Mouse (Mus musculus) myocyte (in vitro differentiated cells): Measurements from ENCODE around the gene Gm4858. TPM values are rescaled to one million over a fixed set of nuclear protein-coding genes. Genes with fewer than 3 reads are reported as not detected.
"Not testable (repeated sequence)": the region's sequence is repeated elsewhere in the genome, so short reads cannot be mapped to it uniquely, and the experiment has no call there.

Experiments used
- H3K27me3 ChIP-seq: one replicate; pipeline ENCODE4 v1.6.1; 2011; ENCODE audit not compliant: control insufficient read depth, insufficient read depth, insufficient read length
- H3K36me3 ChIP-seq: one replicate; pipeline ENCODE4 v1.6.1; 2011; ENCODE audit not compliant: control insufficient read depth, insufficient read depth
- H3K4me2 ChIP-seq: one replicate; pipeline ENCODE4 v1.6.1; 2011; ENCODE audit warnings: low read depth, control low read depth
- H3K4me3 ChIP-seq: one replicate; pipeline ENCODE4 v1.5.1; 2011; ENCODE audit warnings: mild to moderate bottlenecking, control low read depth, moderate library complexity
- H3K79me2 ChIP-seq: one replicate; pipeline ENCODE4 v1.6.1; 2011; ENCODE audit not compliant: control insufficient read depth, insufficient read depth
- H3ac ChIP-seq: one replicate; pipeline ENCODE4 v1.6.1; 2011; ENCODE audit not compliant: control insufficient read depth, insufficient read length
- CEBPB ChIP-seq: IDR thresholded peaks from 2 replicates; pipeline ENCODE4 v1.6.1; 2011; ENCODE audit warnings: mild to moderate bottlenecking, moderate library complexity; ENCODE audit not compliant: poor library complexity, insufficient read depth, severe bottlenecking
- E2F4 ChIP-seq: IDR thresholded peaks from one replicate; pipeline ENCODE4 v1.6.1; 2011; ENCODE audit warnings: mild to moderate bottlenecking, control low read depth, moderate library complexity; ENCODE audit not compliant: insufficient read depth
- MAX ChIP-seq: IDR thresholded peaks from one replicate; pipeline ENCODE4 v1.6.1; 2011; ENCODE audit warnings: low read depth, mild to moderate bottlenecking, control low read depth
- MYOD1 ChIP-seq, 3 experiments: IDR thresholded peaks; one replicate each; pipeline ENCODE4 v1.6.1; 2011; ENCODE audit warnings: control low read depth in 2 of 3, low read depth in 2 of 3, mild to moderate bottlenecking in 2 of 3, moderate library complexity in 1 of 3; ENCODE audit not compliant: insufficient read length in 2 of 3, control insufficient read depth in 1 of 3
- MYOG ChIP-seq, 3 experiments: IDR thresholded peaks; one replicate each; pipeline ENCODE4 v1.6.1; 2011; ENCODE audit warnings: control low read depth in 2 of 3, low read depth in 2 of 3, mild to moderate bottlenecking in 2 of 3; ENCODE audit not compliant: insufficient read length in 2 of 3, control insufficient read depth in 1 of 3, insufficient read depth in 1 of 3
- POLR2A ChIP-seq: IDR thresholded peaks from one replicate; pipeline ENCODE4 v1.6.1; 2011; ENCODE audit warnings: low read depth, mild to moderate bottlenecking, control low read depth, moderate library complexity; ENCODE audit not compliant: insufficient read length
- POLR2AphosphoS2 ChIP-seq: IDR thresholded peaks from one replicate; pipeline ENCODE4 v1.6.1; 2011; ENCODE audit warnings: low read depth, control low read depth; ENCODE audit not compliant: insufficient read length
- REST ChIP-seq: IDR thresholded peaks from one replicate; pipeline ENCODE4 v1.6.1; 2011; ENCODE audit warnings: mild to moderate bottlenecking, control low read depth, moderate library complexity; ENCODE audit not compliant: insufficient read depth, insufficient read length
- SRF ChIP-seq: IDR thresholded peaks from one replicate; pipeline ENCODE4 v1.6.1; 2011; ENCODE audit warnings: low read depth; ENCODE audit not compliant: control insufficient read depth, insufficient read length
- TCF12 ChIP-seq: IDR thresholded peaks from one replicate; pipeline ENCODE4 v1.6.1; 2011; ENCODE audit warnings: mild to moderate bottlenecking, control low read depth; ENCODE audit not compliant: poor library complexity, insufficient read depth, severe bottlenecking
- TCF3 ChIP-seq: IDR thresholded peaks from one replicate; pipeline ENCODE4 v1.6.1; 2011; ENCODE audit warnings: low read depth, control low read depth; ENCODE audit not compliant: insufficient read length
- USF1 ChIP-seq: IDR thresholded peaks from one replicate; pipeline ENCODE4 v1.6.1; 2011; ENCODE audit warnings: low read depth, mild to moderate bottlenecking, control low read depth, moderate library complexity
- polyA plus RNA-seq: library from polyadenylated mRNA; unstranded; fragments of >200 nt; fragmentation: generic; extraction: Trizol; gene quantifications from one replicate; pipeline ENCODE4 v1.2.1, GENCODE M21; 2012; ENCODE audit warnings: missing spikeins

Gm4858 gene
- polyA plus RNA-seq = not detected

- not testable (repeated sequence) for H3K27me3 ChIP-seq, H3K79me2 ChIP-seq
Measured at GRCm38 (mm10) chr3:93068523-93068922, at the start of gene Gm4858. TSS of gene Gm4858 (plus strand) at chr3:93068823.

GRCm38 (mm10) chr3:93018960-93019359, 49.7 kb upstream of the Gm4858 start, which contains the start of gene Lce1m:
TSS of gene Lce1m (minus strand) at chr3:93019060.
- TF ChIP-seq E2F4 = no peak
- TF ChIP-seq TCF12 = no peak
- no peak for TF ChIP-seq TCF3
- TF ChIP-seq MYOD1 (IDR thresholded peaks at IDR 0.05; ENCODE audit: control insufficient read depth in 1 of 3, insufficient read length in 2 of 3, low read depth in 2 of 3) = no peak
- no peak for TF ChIP-seq MYOG (IDR thresholded peaks at IDR 0.05; ENCODE audit: control insufficient read depth in 1 of 3, insufficient read depth in 1 of 3, insufficient read length in 2 of 3, low read depth in 2 of 3)
- no peak for TF ChIP-seq CEBPB
- TF ChIP-seq SRF = no peak
- no peak for TF ChIP-seq POLR2A
- no peak for TF ChIP-seq POLR2AphosphoS2
- no peak for TF ChIP-seq REST
- no peak for TF ChIP-seq USF1
- TF ChIP-seq MAX = no peak
- Histone ChIP-seq H3ac (no peak within 1 kb of the TSS), H3K79me2 (no peaks in the 10 kb centered on the region), H3K36me3 (no peaks in the 10 kb centered on the region), H3K27me3 (no peaks in the 10 kb centered on the region), H3K4me3 (no peak within 1 kb of the TSS), H3K4me2 (no peak within 1 kb of the TSS)

More at GRCm38 (mm10) chr3:93068523-93068922, at the start of gene Gm4858:
- H3K4me3 ChIP-seq, H3ac ChIP-seq, H3K36me3 ChIP-seq, H3K4me2 ChIP-seq: not testable (repeated sequence)

DNA sequence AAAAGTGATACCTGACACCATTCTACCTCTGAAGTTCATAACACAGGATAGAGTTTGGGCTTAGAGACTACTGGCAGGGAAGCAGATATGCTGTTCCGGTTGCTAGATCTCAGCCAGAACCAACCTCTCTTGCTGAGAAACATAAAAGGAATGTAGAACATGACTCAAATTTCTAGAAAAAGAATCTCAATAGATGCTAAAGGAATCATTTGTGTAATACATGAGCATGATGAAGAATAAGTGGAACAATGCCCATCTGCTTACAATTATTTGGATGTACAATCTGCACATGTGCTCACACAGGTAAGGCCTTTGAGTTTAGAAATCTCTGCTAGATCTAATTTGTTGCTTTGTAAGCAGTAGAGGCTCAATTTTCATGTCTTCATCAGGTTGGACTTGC, 47.5 kb upstream of the Gm4858 start:
- Histone ChIP-seq H3K4me2 (no peak overlapping the region), H3ac (no peak overlapping the region), H3K27me3 (no peaks in the 10 kb centered on the region), H3K79me2 (no peaks in the 10 kb centered on the region), H3K4me3 (no peak overlapping the region), H3K36me3 (no peaks in the 10 kb centered on the region)
- TF ChIP-seq TCF3 = no peak
- no peak for TF ChIP-seq TCF12

DNA sequence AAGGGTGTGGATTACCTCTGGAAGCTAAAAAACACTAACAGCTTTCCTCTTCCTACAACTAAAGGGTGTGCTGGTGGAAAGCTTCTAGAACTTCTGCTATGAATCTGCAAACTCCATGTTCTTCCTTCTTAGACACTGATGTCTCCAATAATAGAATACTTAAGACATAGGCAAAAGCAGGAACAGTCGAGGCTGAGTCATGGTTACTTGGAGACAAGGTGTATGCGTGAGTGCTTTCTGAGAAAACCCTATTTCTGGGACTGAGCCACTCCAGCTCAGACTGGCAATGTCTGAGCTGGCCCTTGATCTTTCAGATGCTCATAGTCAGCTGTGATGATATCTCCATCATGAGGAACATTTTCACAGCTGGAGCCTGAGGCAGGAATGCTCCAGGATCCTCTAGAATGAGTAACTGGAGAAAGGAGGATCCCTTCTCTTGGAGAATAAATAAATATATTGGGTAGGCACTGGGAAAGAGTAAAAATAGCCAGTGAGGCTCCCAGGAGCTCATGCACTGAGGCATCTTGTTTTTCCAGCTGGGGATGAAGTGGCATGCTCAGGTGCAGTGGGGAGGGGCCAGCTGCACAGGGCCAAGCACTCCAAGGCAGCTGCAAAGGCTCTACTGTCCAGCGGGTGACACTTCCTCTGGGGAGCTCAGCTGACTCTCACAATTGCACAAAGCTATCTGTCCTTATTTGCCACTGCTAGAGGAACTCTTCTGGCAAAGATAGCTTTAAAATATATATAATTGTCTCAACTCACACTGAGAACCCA, 45.0 kb upstream of the Gm4858 start:
- TF ChIP-seq REST (no peak), E2F4 (no peak), TCF3 (no peak), CEBPB (no peak), MAX (no peak), USF1 (no peak), MYOD1 (IDR thresholded peaks at IDR 0.05; ENCODE audit: control insufficient read depth in 1 of 3, insufficient read length in 2 of 3, low read depth in 2 of 3) (peak in 1 of 3 experiments; percentile 53), SRF (no peak), MYOG (IDR thresholded peaks at IDR 0.05; ENCODE audit: control insufficient read depth in 1 of 3, insufficient read depth in 1 of 3, insufficient read length in 2 of 3, low read depth in 2 of 3) (peak in 1 of 3 experiments; percentile 26), POLR2AphosphoS2 (no peak), TCF12 (no peak)
- Histone ChIP-seq H3K36me3 (no peaks in the 10 kb centered on the region), H3K27me3 (no peaks in the 10 kb centered on the region), H3K4me3 (no peak overlapping the region), H3K4me2 (no peak overlapping the region), H3K79me2 (no peaks in the 10 kb centered on the region), H3ac (no peak overlapping the region)

- TF ChIP-seq TCF12 (no peak), MAX (no peak), POLR2A (no peak), USF1 (no peak), MYOD1 (IDR thresholded peaks at IDR 0.05; ENCODE audit: control insufficient read depth in 1 of 3, insufficient read length in 2 of 3, low read depth in 2 of 3) (no peak), E2F4 (no peak), CEBPB (0 out of 2 replicates have a peak, but pooled peaks have one; percentile 50), MYOG (IDR thresholded peaks at IDR 0.05; ENCODE audit: control insufficient read depth in 1 of 3, insufficient read depth in 1 of 3, insufficient read length in 2 of 3, low read depth in 2 of 3) (no peak)
- no peaks in the 10 kb centered on the region for H3K27me3 ChIP-seq
- H3K4me2 ChIP-seq = no peak overlapping the region
- no peak overlapping the region for H3ac ChIP-seq
- H3K36me3 ChIP-seq = no peaks in the 10 kb centered on the region
- no peak overlapping the region for H3K4me3 ChIP-seq
- H3K79me2 ChIP-seq = no peaks in the 10 kb centered on the region
Measured at GRCm38 (mm10) chr3:93025486-93025885, 43.1 kb upstream of the Gm4858 start.
